Mouse (Mus musculus) limb, embryonic 12.5 days (tissue): Measurements from ENCODE around the gene Catsperg2. TPM values are rescaled to one million over a fixed set of nuclear protein-coding genes. Genes with fewer than 3 reads are reported as not detected.
"Not testable (repeated sequence)": the region's sequence is repeated elsewhere in the genome, so short reads cannot be mapped to it uniquely, and the experiment has no call there.

Experiments
- ATAC-seq: fragments of 200-750 bp; cut with Nextera tagmentation; 2 replicates; pipeline ENCODE4 v1.8.0; 2017; ENCODE audit warnings: low read depth, moderate TSS enrichment; ENCODE audit not compliant: insufficient number of reproducible peaks, insufficient read depth, low FRiP score, low TSS enrichment
- H3K27ac ChIP-seq: fragments of 300-500 bp; sonication (generic); 2 replicates; pipeline ENCODE4 v1.5.1; 2016; ENCODE audit warnings: mild to moderate bottlenecking, moderate library complexity
- H3K27me3 ChIP-seq: fragments of 300-500 bp; sonication (generic); 2 replicates; pipeline ENCODE4 v1.6.1; 2016; ENCODE audit warnings: mild to moderate bottlenecking, moderate library complexity
- H3K36me3 ChIP-seq: fragments of 300-500 bp; sonication (generic); 2 replicates; pipeline ENCODE4 v1.6.1; 2016; ENCODE audit warnings: mild to moderate bottlenecking, moderate library complexity
- H3K4me1 ChIP-seq: fragments of 300-500 bp; sonication (generic); replicated peaks from 2 replicates; pipeline ENCODE4 v1.6.1; 2016
- H3K4me2 ChIP-seq: fragments of 300-500 bp; sonication (generic); 2 replicates; pipeline ENCODE4 v1.6.1; 2016; ENCODE audit warnings: mild to moderate bottlenecking, moderate library complexity
- H3K4me3 ChIP-seq: fragments of 300-500 bp; sonication (generic); replicated peaks from 2 replicates; pipeline ENCODE4 v1.5.1; 2016; ENCODE audit warnings: mild to moderate bottlenecking
- H3K9ac ChIP-seq: fragments of 300-500 bp; sonication (generic); replicated peaks from 2 replicates; pipeline ENCODE4 v1.6.1; 2016; ENCODE audit warnings: mild to moderate bottlenecking, moderate library complexity
- H3K9me3 ChIP-seq: fragments of 300-500 bp; sonication (generic); 2 replicates; pipeline ENCODE4 v1.6.1; 2016; ENCODE audit warnings: mild to moderate bottlenecking, moderate library complexity
- WGBS: fragments of 180-500 bp; shearing (Covaris S2); methylation state at CpG from one replicate; pipeline ENCODE4 v1.1.7; 2016; 5-methylcytosine and 5-hydroxymethylcytosine counted together
- microRNA counts: library from miRNA; unstranded; fragments of <30 nt; microRNA quantifications from one replicate; lab custom pipeline; 2017
- microRNA-seq: library from miRNA; unstranded; fragments of <30 nt; microRNA quantifications from one replicate; pipeline ENCODE4, GENCODE M21; 2017
- polyA plus RNA-seq: library from polyadenylated mRNA; unstranded; fragments of >200 nt; fragmentation: Nextera tagmentation; extraction: Ambion mirVana; gene quantifications from 2 replicates; pipeline ENCODE4 v1.2.1, GENCODE M21; 2016

The Catsperg2 gene
- polyA plus RNA-seq, 1 experiment from 2014 or later, result not detected

DNA sequence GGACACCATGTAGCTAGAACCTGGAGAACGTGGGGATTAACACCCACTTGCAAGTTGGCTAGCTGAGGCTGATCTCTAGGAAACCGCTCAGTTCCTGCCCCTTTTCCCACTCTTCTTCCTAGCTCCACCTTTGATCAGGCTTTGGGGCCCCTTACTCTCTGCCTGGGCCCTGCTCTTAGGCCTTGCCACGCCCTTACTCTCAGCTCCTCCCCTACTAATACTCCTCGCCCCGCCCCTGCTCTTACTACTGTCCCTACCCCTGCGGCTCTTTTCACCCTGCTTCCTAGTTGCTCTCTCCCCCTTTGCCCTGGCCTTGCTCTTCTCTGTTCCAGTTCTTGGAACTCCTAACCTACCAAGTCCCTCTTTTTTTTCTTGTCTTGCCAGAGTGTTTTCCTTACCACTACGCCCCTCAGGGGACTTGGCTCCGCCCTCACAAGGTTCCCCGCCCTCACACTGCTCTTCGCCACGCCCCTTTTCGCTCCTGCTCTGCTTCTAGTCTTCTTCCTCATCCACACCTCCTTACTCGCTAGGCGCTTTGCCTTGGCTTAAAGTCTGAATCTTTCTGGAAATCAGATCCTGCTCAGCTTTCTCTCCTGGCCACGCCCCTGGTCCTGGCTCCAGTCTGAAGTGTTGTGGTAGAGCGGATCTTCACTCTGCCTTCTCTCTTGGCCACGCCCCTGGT is 1.2 kb downstream of the Catsperg2 start:
- not testable (repeated sequence) for H3K27ac ChIP-seq, H3K4me1 ChIP-seq, H3K27me3 ChIP-seq, H3K9me3 ChIP-seq, H3K4me3 ChIP-seq, H3K9ac ChIP-seq, H3K36me3 ChIP-seq, ATAC-seq
- WGBS, result 25% methylated on average over 17 of the region's 17 CpGs
- peak overlapping the region; percentile 13; the same call in 1 of the 2 replicates for H3K4me2 ChIP-seq

DNA sequence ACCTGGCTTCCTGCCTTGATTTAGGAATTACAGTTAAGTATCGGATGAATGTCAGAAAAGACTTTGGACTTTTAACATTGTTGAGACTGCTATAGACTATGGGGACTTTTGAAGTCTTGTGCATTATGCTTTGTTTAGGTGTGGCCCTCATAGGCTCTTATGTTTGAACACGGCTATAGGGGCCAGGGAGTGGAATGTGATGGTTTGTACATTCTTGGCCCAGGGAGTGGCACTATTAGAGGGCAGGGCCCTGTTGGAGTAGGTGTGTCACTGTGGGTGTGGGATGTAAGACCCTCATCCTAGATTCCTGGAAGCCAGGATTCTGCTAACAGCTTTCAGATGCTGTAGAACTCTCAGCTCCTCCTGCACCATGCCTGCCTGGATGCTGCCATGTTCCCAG is 17.9 kb downstream of the Catsperg2 start:
- H3K9ac ChIP-seq, ATAC-seq, H3K27me3 ChIP-seq, H3K4me3 ChIP-seq, H3K4me2 ChIP-seq, H3K36me3 ChIP-seq, H3K9me3 ChIP-seq, H3K27ac ChIP-seq, H3K4me1 ChIP-seq: not testable (repeated sequence)
- 84% methylated on average over 2 of the region's 2 CpGs for WGBS

DNA sequence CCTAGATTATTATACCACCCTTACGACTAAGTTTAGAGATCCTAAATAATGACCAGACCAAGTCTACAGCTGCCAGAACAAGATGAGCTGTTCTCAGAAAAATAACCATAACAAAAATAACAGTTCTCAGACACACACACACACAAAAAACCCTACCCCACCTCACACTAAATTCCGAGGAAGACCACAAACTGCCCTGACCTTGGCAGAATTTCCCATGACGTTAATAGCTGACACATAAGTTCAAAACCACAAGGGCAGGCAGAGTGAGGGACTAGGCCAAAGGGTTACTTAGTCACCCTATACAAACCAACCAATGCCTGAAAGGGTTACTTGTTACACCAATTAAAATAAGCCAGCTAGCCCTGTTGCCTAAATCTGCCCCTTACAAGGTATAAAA is 31.6 kb downstream of the Catsperg2 start:
- not testable (repeated sequence) for H3K4me1 ChIP-seq, H3K9ac ChIP-seq, H3K27me3 ChIP-seq, H3K36me3 ChIP-seq, H3K9me3 ChIP-seq, H3K4me2 ChIP-seq, H3K27ac ChIP-seq, H3K4me3 ChIP-seq, ATAC-seq
- WGBS, result 85% methylated on average over 3 of the region's 3 CpGs

DNA sequence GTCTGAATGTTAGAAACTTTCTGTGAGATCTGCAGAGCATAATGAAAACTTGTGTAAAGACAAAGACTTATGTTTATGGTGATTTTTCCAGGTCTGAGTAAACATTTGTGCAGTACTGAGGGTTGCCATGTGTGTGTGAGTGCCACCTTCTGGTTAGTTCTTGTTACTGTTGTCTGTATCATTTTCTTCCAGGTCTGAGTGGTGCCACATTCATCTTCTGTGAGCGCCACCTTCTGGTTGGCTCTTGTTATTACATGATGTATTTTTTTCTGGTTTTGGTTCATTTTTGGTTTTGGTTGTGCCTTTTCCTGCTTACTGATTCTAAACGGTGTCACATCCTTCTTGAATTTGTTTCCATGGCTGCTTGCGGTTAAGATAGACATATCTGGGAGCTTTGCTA is 45.0 kb downstream of the Catsperg2 start:
- Histone ChIP-seq H3K9me3 (peaks cover 41% of the 10 kb centered on the region), H3K4me3 (no peak overlapping the region), H3K4me1 (no peaks in the 10 kb centered on the region), H3K27me3 (no peaks in the 10 kb centered on the region), H3K36me3 (no peaks in the 10 kb centered on the region), H3K27ac (no peak overlapping the region), H3K9ac (no peak overlapping the region), H3K4me2 (no peak overlapping the region)
- WGBS, result 58% methylated on average over 3 of the region's 3 CpGs
- ATAC-seq, result no peak

MicroRNAs encoded within 50 kb of the gene (microRNA counts, 519-probe panel; counts per million panel counts)
- not detected for microRNA mmu-miR-1964 (lab: Ali Mortazavi, UCI)

Small RNA genes lying within 50 kb of the gene (microRNA-seq; reads per million reads assigned to microRNA genes)
- 4.0 reads per million, percentile 13 among the genes with 10 or more reads in this experiment for gene Mir1964

Other genes starting within 250 kb of the Catsperg2 start
- 14.0 and 16.1 TPM in 2 replicates for gene Sipa1l3, start 208.4 kb downstream of the Catsperg2 start, polyA plus RNA-seq
- gene Zfp84, start 41.5 kb upstream of the Catsperg2 start, polyA plus RNA-seq, result 14.0 and 14.7 TPM in 2 replicates
- 9.3 and 9.9 TPM in 2 replicates for gene Zfp30, start 57.0 kb upstream of the Catsperg2 start, polyA plus RNA-seq
- gene Zfp790, start 89.1 kb upstream of the Catsperg2 start, polyA plus RNA-seq, result 17.1 and 18.0 TPM in 2 replicates
- gene Zfp940, start 126.6 kb upstream of the Catsperg2 start, polyA plus RNA-seq, result 9.0 and 10.2 TPM in 2 replicates
- 12.2 TPM in 2 replicates for gene Zfp420, start 132.9 kb upstream of the Catsperg2 start, polyA plus RNA-seq
- gene Zfp27, start 179.5 kb upstream of the Catsperg2 start, polyA plus RNA-seq, result 12.8 and 13.3 TPM in 2 replicates
- 6.7 TPM in 2 replicates for gene Zfp383, start 181.2 kb upstream of the Catsperg2 start, polyA plus RNA-seq
- 15.5 and 18.0 TPM in 2 replicates for gene Zfp74, start 227.1 kb upstream of the Catsperg2 start, polyA plus RNA-seq